Mouse (Mus musculus): ENCODE measurements around the gene Pycr1.

GRCm38 (mm10) chr11:120689365-120689764 is 45.8 kb upstream of the Pycr1 start:
- TF ChIP-seq CTCF (IDR thresholded peaks at IDR 0.05; ENCODE audit: low read depth): no peak
- no peak for TF ChIP-seq EP300 (IDR thresholded peaks at IDR 0.05; ENCODE audit: low read depth)
